Mouse (Mus musculus) midbrain, embryonic 16.5 days (tissue): ENCODE measurements around the gene Gm45902. TPM values are rescaled to one million over a fixed set of nuclear protein-coding genes. Genes with fewer than 3 reads are reported as not detected.

Experiments
- ATAC-seq: fragments of 200-750 bp; cut with Nextera tagmentation; 2 replicates; pipeline ENCODE4 v1.8.0; 2017; ENCODE audit warnings: moderate TSS enrichment
- H3K27ac ChIP-seq: fragments of 300-500 bp; sonication (generic); 2 replicates; pipeline ENCODE4 v1.5.1; 2014; ENCODE audit warnings: mild to moderate bottlenecking, low read length, mixed read lengths
- H3K27me3 ChIP-seq: fragments of 300-500 bp; sonication (generic); 2 replicates; pipeline ENCODE4 v1.6.1; 2014; ENCODE audit warnings: low read depth, low read length, mixed read lengths; ENCODE audit not compliant: control insufficient read depth, insufficient read depth
- H3K36me3 ChIP-seq: fragments of 300-500 bp; sonication (generic); 2 replicates; pipeline ENCODE4 v1.6.1; 2014; ENCODE audit warnings: mild to moderate bottlenecking, low read length, moderate library complexity, mixed read lengths; ENCODE audit not compliant: control insufficient read depth, insufficient read depth
- H3K4me1 ChIP-seq: fragments of 300-500 bp; sonication (generic); 2 replicates; pipeline ENCODE4 v1.6.1; 2014; ENCODE audit warnings: mild to moderate bottlenecking, low read length, mixed read lengths; ENCODE audit not compliant: control insufficient read depth, insufficient read depth
- H3K4me2 ChIP-seq: fragments of 300-500 bp; sonication (generic); 2 replicates; pipeline ENCODE4 v1.6.1; 2014; ENCODE audit warnings: mild to moderate bottlenecking, low read length, mixed read lengths
- H3K4me3 ChIP-seq: fragments of 300-500 bp; sonication (generic); 2 replicates; pipeline ENCODE4 v1.5.1; 2014; ENCODE audit warnings: low read depth, mild to moderate bottlenecking, low read length, moderate library complexity, mixed read lengths
- H3K9ac ChIP-seq: fragments of 300-500 bp; sonication (generic); 2 replicates; pipeline ENCODE4 v1.6.1; 2014; ENCODE audit warnings: low read depth, low read length, mixed read lengths
- H3K9me3 ChIP-seq: fragments of 300-500 bp; sonication (generic); replicated peaks from 2 replicates; pipeline ENCODE4 v1.6.1; 2014; ENCODE audit warnings: mild to moderate bottlenecking, low read length, mixed read lengths; ENCODE audit not compliant: control insufficient read depth, poor library complexity, severe bottlenecking
- WGBS: fragments of 180-500 bp; shearing (Covaris S2); extraction: QIAGEN DNeasy Blood & Tissue Kit; methylation state at CpG from one replicate; pipeline ENCODE4 v1.1.7; 2014; 5-methylcytosine and 5-hydroxymethylcytosine counted together
- polyA plus RNA-seq: library from polyadenylated mRNA; unstranded; fragments of >200 nt; fragmentation: Nextera tagmentation; extraction: Ambion mirVana; gene quantifications from 2 replicates; pipeline ENCODE4 v1.2.1, GENCODE M21; 2015

The Gm45902 gene
- polyA plus RNA-seq, result 8.1 and 8.7 TPM in 2 replicates

DNA sequence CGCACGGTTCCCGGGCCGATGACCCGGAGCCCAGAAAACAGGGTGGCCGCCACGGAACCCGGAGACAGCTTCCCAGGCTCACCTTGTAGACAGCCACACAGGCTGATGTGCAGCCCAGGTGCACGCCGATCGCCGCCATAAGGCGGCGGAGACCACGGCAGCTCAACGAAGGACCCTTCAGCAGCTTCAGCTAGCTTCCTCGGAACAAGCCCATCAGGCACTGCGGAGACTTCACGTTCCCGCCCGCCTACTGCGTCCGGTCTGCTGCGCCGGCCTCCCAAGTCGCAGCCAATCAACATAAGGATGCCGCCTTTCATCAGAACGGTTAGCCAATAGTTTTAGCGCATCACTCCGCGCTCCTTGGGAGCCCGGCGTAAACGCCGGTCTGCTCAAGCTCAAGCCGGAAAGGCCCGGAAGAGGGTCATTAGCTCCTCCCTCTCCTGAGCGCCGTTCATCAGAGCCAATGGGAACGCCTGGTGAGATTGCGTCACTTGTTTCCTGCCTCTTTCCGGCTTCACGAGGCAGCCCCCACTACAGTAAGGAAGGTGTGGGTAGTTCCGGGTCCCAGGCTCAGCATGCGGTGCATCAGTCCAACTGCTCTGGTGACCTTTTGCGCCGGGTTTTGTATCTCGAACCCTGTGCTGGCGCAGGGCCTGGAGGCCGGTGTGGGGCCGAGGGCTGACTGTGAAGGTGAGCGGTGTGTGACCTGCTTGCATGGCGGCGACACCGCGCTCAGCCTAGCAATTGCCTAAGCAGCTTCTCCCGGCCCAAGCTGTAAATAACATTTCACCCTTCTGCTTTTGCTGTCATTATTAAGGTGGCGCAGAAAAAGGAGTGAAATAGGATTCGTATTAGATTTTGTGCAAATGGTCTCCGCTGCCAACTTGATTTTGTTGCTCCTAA, at the start of gene Gm45902, which contains the start of the genes Hspa14 and Cdnf:
Gm45902 (minus strand) TSS at position 239 of the 903 bp plus-strand sequence.
Hspa14 (minus strand) TSS at position 263 of the 903 bp plus-strand sequence.
Cdnf (plus strand) TSS at position 479 of the 903 bp plus-strand sequence.
- H3K4me3 ChIP-seq, result peak within 1 kb of the TSS; percentile 67
- peaks cover 4% of the 10 kb centered on the region; the same call in 1 of the 2 replicates for H3K36me3 ChIP-seq
- ATAC-seq, result peak; percentile 100
- no peaks in the 10 kb centered on the region for H3K27me3 ChIP-seq
- peak within 1 kb of the TSS; percentile 73 for H3K4me2 ChIP-seq
- H3K4me1 ChIP-seq, result peaks cover 13% of the 10 kb centered on the region
- WGBS, result under 1% methylated on average over 60 of the region's 60 CpGs
- 0 out of 2 replicates have a peak, but pooled peaks cover 2% of the 10 kb centered on the region for H3K9me3 ChIP-seq
- peak within 1 kb of the TSS; percentile 85 for H3K9ac ChIP-seq
- peak within 1 kb of the TSS; percentile 88 for H3K27ac ChIP-seq

DNA sequence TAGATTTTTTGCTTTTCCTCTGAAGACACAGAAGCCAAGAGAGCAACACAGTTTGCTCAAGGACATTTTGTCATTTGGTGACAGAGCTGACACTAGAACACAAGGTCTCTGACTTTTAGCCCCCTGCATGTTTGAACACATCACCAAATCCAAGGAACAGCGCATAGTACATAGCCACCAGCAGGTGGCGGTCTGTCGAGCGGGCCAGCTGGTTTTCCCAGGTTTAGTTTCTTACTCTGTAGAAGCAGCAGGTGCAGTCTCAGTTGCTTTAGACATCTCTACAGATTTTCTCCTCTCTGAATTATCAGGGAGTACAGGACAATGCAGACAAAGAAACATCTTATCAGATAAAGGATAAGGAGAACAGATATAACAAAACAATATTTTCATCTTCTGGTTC, 34.0 kb upstream of the Gm45902 start:
- no peaks in the 10 kb centered on the region for H3K36me3 ChIP-seq
- no peaks in the 10 kb centered on the region for H3K4me1 ChIP-seq
- H3K9ac ChIP-seq, result no peak overlapping the region
- no peak overlapping the region for H3K4me3 ChIP-seq
- H3K9me3 ChIP-seq, result no peaks in the 10 kb centered on the region
- no peaks in the 10 kb centered on the region for H3K27me3 ChIP-seq
- no peak overlapping the region for H3K4me2 ChIP-seq
- no peak overlapping the region for H3K27ac ChIP-seq
- WGBS, result 4% methylated on average over 4 of the region's 4 CpGs
- ATAC-seq, result no peak

DNA sequence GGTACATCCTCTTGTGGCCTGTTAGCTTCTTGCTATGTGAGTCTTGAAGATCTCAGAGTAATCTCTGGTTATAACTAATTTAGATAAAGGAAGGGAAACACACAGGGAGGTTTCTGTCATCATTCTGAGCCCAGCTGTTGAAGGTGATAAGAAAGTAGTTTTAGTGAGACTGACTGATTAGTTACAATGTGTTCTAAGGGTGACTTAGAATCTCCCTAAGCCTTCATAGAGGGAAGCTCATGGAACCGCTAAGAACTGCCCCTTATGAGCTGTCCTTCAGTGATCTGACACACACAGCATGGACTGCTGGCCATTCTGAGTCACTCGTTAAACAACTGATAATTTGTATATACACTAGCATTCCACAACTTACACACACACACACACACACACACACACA, 33.5 kb upstream of the Gm45902 start:
- WGBS, result 77% methylated on average over 2 of the region's 2 CpGs

DNA sequence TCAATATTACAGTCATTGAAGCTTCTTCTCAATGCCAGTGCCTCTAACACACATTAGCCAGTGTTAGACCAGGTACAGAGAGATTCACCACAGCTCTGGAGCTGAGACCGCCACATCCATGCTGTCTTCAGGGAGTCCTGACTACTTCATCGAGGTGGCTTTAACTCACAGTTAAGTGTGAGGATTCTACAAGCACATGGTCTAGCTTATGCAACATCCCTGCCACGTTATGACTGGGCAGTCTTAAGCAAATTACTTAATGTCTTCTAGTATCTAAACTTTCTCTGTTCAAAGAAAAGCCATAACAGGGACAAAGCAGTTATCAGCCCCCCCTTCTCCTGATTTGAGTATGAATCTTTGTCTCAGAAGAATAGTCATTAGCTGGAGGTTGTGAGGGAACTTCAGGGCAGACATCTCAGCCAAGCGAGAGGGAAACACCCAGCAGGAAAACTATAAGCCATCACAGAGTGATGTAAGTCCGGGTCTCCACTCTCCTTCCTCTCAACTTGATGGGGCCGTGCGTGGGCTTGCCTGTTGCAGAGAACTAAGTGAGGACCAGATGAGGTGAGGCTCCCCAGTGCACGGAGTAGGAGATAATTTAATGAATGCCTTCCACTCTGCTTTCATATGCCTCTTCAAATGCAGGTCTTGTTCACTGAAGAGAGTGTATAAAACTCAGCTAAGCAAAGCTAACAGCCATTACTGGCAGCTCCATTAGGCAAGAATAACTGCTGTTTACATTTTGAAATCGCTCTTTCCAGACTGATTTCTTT, 28.9 kb upstream of the Gm45902 start:
- H3K9ac ChIP-seq, result no peak overlapping the region
- no peak overlapping the region for H3K4me3 ChIP-seq
- no peaks in the 10 kb centered on the region for H3K9me3 ChIP-seq
- no peak overlapping the region for H3K27ac ChIP-seq
- no peaks in the 10 kb centered on the region for H3K36me3 ChIP-seq
- 76% methylated on average over 9 of the region's 9 CpGs for WGBS
- no peak overlapping the region for H3K4me2 ChIP-seq
- ATAC-seq, result no peak
- no peaks in the 10 kb centered on the region for H3K27me3 ChIP-seq
- no peaks in the 10 kb centered on the region for H3K4me1 ChIP-seq

More for the DNA sequence above, 33.5 kb upstream of the Gm45902 start:
- Histone ChIP-seq H3K9ac (no peak overlapping the region), H3K27ac (no peak overlapping the region), H3K36me3 (no peaks in the 10 kb centered on the region), H3K4me3 (no peak overlapping the region), H3K4me2 (no peak overlapping the region), H3K27me3 (no peaks in the 10 kb centered on the region), H3K4me1 (no peaks in the 10 kb centered on the region), H3K9me3 (no peaks in the 10 kb centered on the region)
- ATAC-seq, result no peak

DNA sequence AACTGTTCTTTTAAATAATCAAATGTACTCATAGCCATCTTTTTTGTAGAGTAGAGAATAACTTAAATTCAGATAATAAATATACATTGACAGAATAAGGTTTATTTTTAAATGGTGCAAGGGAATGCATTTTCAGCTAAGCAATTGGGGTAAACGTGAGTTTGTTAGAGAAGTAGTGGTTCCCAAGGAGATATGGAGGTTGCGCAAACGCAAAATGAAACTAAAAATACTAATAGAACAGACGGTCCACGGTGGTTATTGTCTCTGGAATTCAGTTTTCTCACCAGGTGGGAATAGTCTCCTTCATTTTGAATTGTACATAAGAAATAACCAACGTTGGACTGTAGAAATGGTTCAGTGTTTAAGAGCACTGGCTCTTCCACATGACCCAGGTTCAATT, 13.7 kb upstream of the Gm45902 start:
- WGBS, result 88% methylated on average over 6 of the region's 6 CpGs
- Histone ChIP-seq H3K4me1 (no peaks in the 10 kb centered on the region), H3K27ac (no peak overlapping the region), H3K4me3 (no peak overlapping the region), H3K27me3 (no peaks in the 10 kb centered on the region), H3K9me3 (no peaks in the 10 kb centered on the region), H3K36me3 (no peaks in the 10 kb centered on the region), H3K9ac (no peak overlapping the region), H3K4me2 (no peak overlapping the region)
- ATAC-seq, result no peak

DNA sequence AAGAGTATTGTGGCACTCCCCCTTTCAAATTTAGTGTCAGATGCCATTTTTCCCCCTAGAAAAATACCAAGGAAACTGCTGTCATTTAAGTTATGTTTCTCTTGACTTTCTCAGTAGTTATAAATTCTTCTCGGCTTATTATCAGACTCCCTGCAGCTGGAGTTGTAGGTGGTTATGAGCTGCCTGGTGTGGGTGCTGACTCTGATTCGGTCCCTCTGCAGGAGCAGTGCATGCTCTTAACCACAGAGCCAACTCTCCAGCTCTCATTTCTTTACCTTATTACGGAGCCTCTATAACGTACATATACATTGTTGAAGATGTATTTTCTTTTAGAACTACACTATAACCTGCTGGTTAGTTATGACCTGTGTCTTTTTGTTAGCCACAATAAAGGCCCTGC, 10.0 kb upstream of the Gm45902 start:
- 84% methylated on average over 4 of the region's 4 CpGs for WGBS
- no peak for ATAC-seq
- Histone ChIP-seq H3K4me2 (no peak overlapping the region), H3K9ac (no peak overlapping the region), H3K4me3 (no peak overlapping the region), H3K27me3 (no peaks in the 10 kb centered on the region), H3K27ac (no peak overlapping the region), H3K36me3 (no peaks in the 10 kb centered on the region), H3K4me1 (no peaks in the 10 kb centered on the region), H3K9me3 (no peaks in the 10 kb centered on the region)

DNA sequence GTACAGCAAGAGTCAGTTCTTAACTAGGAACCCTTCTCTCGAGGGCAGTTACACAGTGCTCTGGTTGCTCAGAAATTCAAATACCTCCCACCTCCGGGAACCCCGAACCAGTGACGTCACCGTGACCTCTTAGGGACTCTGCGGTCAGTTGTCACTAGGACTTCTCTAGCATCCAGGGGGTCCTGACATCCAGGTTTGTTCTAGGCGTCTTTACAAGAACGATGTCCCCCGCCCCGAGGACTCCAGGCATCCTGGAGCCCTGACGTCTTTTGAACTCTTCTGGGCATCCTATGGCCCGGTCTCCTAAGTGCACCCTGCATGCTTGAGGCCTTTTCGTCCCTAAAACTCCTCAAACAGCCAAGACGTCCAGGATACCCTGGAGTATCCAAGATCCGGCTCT, 514 bp downstream of the Gm45902 start:
- Histone ChIP-seq H3K36me3 (peaks cover 4% of the 10 kb centered on the region; the same call in 1 of the 2 replicates), H3K9ac (peak overlapping the region; percentile 85), H3K27me3 (no peaks in the 10 kb centered on the region), H3K27ac (peak overlapping the region; percentile 80), H3K4me3 (peak overlapping the region; percentile 67), H3K9me3 (0 out of 2 replicates have a peak, but pooled peaks cover 1% of the 10 kb centered on the region), H3K4me1 (peaks cover 13% of the 10 kb centered on the region), H3K4me2 (peak overlapping the region; percentile 70)
- WGBS, result 0% methylated on average over 15 of the region's 15 CpGs
- ATAC-seq, result no peak

DNA sequence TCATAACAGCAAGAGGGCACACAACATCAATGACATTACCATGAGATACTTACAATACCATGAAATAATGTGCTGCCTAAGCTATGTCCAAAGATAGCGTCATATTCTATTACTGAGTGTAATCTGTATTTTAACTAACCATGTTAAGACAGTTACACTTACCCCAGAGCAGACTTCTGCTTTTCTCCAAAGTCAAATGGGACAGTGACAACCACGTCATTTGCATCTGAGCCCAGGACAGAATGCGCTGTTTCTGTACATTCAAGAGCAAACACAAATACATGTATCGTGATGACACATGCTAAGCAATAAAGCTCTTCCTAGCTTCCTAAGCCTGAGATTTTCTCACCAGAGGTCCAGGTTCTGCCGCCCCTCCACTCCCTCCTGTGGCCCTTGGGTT, 11.7 kb downstream of the Gm45902 start:
- no peak for ATAC-seq
- no peak overlapping the region for H3K9ac ChIP-seq
- peaks cover 21% of the 10 kb centered on the region for H3K36me3 ChIP-seq
- H3K27ac ChIP-seq, result no peak overlapping the region
- no peaks in the 10 kb centered on the region for H3K9me3 ChIP-seq
- no peak overlapping the region for H3K4me3 ChIP-seq
- H3K27me3 ChIP-seq, result no peaks in the 10 kb centered on the region
- H3K4me1 ChIP-seq, result no peaks in the 10 kb centered on the region
- WGBS, result 97% methylated on average over 5 of the region's 5 CpGs
- H3K4me2 ChIP-seq, result no peak overlapping the region
